Mouse (Mus musculus) adrenal gland, adult (tissue): Measurements from ENCODE around the gene Map4k5.

Experiments used
- DNase-seq, 2 experiments: peaks; one replicate each; pipeline ENCODE4 v3.0.0; 2022 to 2023; ENCODE audit warnings: low spot score in 1 of 2; ENCODE audit not compliant: inconsistent age in 2 of 2

Gene Map4k5

GRCm38 (mm10) chr12:69888345-69888744, 4.7 kb downstream of the Map4k5 start:
- DNase-seq, result peak in 1 of 2 experiments; percentile 66

- no peak for DNase-seq
These were observed 5.2 kb downstream of the Map4k5 start for GRCm38 (mm10) chr12:69887776-69888175.

GRCm38 (mm10) chr12:69885170-69885923, 7.7 kb downstream of the Map4k5 start:
- DNase-seq, result peak in 1 of 2 experiments; percentile 65

GRCm38 (mm10) chr12:69884053-69884452, 8.9 kb downstream of the Map4k5 start:
- no peak for DNase-seq

GRCm38 (mm10) chr12:69881198-69881905, 11.6 kb downstream of the Map4k5 start:
- DNase-seq, result no peak

GRCm38 (mm10) chr12:69879739-69880138, 13.3 kb downstream of the Map4k5 start:
- DNase-seq, result peak in 1 of 2 experiments; percentile 65

GRCm38 (mm10) chr12:69879172-69879665, 13.8 kb downstream of the Map4k5 start:
- peak in 1 of 2 experiments; percentile 51 for DNase-seq

GRCm38 (mm10) chr12:69877842-69878363, 15.1 kb downstream of the Map4k5 start:
- no peak for DNase-seq

GRCm38 (mm10) chr12:69871632-69872031, 21.4 kb downstream of the Map4k5 start:
- no peak for DNase-seq

GRCm38 (mm10) chr12:69867338-69867737, 25.7 kb downstream of the Map4k5 start:
- no peak for DNase-seq

- DNase-seq, result no peak
These were observed 28.8 kb downstream of the Map4k5 start for GRCm38 (mm10) chr12:69864164-69864692.

- no peak for DNase-seq
These were observed 29.5 kb downstream of the Map4k5 start for GRCm38 (mm10) chr12:69863505-69863904.

GRCm38 (mm10) chr12:69858847-69859246, 34.2 kb downstream of the Map4k5 start:
- no peak for DNase-seq

- no peak for DNase-seq
These were observed 35.4 kb downstream of the Map4k5 start for GRCm38 (mm10) chr12:69857597-69857996.

GRCm38 (mm10) chr12:69856398-69856797, 36.6 kb downstream of the Map4k5 start:
- no peak for DNase-seq

- no peak for DNase-seq
These were observed 37.2 kb downstream of the Map4k5 start for GRCm38 (mm10) chr12:69855641-69856300.

GRCm38 (mm10) chr12:69853942-69854341, 39.1 kb downstream of the Map4k5 start:
- no peak for DNase-seq

GRCm38 (mm10) chr12:69853387-69853786, 39.6 kb downstream of the Map4k5 start:
- no peak for DNase-seq

GRCm38 (mm10) chr12:69852288-69852687, 40.7 kb downstream of the Map4k5 start:
- DNase-seq, result no peak

GRCm38 (mm10) chr12:69848083-69848878, 44.7 kb downstream of the Map4k5 start:
- DNase-seq, result no peak
